Mouse (Mus musculus): ENCODE results near the gene Slc35b1.

- TF ChIP-seq MAX (IDR thresholded peaks at IDR 0.05): no peak
- no peak for TF ChIP-seq USF1 (IDR thresholded peaks at IDR 0.05; ENCODE audit: low read depth)
- no peak for TF ChIP-seq CTCF (IDR thresholded peaks at IDR 0.05; ENCODE audit: control insufficient read depth, insufficient read depth, insufficient read length)
- TF ChIP-seq MYOG (IDR thresholded peaks at IDR 0.05; ENCODE audit: control insufficient read depth, extremely low read depth, insufficient read length): no peak
- TF ChIP-seq MYOD1 (IDR thresholded peaks at IDR 0.05; ENCODE audit: control insufficient read depth, insufficient read length, low read depth): no peak
Measured at GRCm38 (mm10) chr11:95354945-95355660, 29.4 kb upstream of the Slc35b1 start.

Measured in C2C12 (cell line).